Mouse (Mus musculus): Measurements from ENCODE around the gene Vdac1.

Gene Vdac1

GRCm38 (mm10) chr11:52360471-52361277, at the start of gene Vdac1:
TSS of gene Vdac1 (plus strand) at chr11:52360860.
- in situ Hi-C loops (cut with MboI, MseI) = no loop called here

GRCm38 (mm10) chr11:52314102-52314793, 46.4 kb upstream of the Vdac1 start:
- in situ Hi-C loops (cut with MboI, MseI) = no loop called here

- in situ Hi-C loops (cut with MboI, MseI) = no loop called here
Measured at GRCm38 (mm10) chr11:52318445-52318844, 42.2 kb upstream of the Vdac1 start.

GRCm38 (mm10) chr11:52319664-52320063, 41.0 kb upstream of the Vdac1 start:
- in situ Hi-C loops (cut with MboI, MseI) = no loop called here

GRCm38 (mm10) chr11:52320529-52320928, 40.1 kb upstream of the Vdac1 start:
- in situ Hi-C loops (cut with MboI, MseI) = no loop called here

- in situ Hi-C loops (cut with MboI, MseI) = no loop called here
Measured at GRCm38 (mm10) chr11:52321540-52321939, 39.1 kb upstream of the Vdac1 start.

GRCm38 (mm10) chr11:52324442-52325367, 36.0 kb upstream of the Vdac1 start:
- in situ Hi-C loops (cut with MboI, MseI) = no loop called here

- in situ Hi-C loops (cut with MboI, MseI) = no loop called here
Measured at GRCm38 (mm10) chr11:52327313-52327712, 33.3 kb upstream of the Vdac1 start.

- in situ Hi-C loops (cut with MboI, MseI) = no loop called here
Measured at GRCm38 (mm10) chr11:52332421-52333118, 28.1 kb upstream of the Vdac1 start.

GRCm38 (mm10) chr11:52333616-52334015, 27.0 kb upstream of the Vdac1 start:
- in situ Hi-C loops (cut with MboI, MseI) = no loop called here

- in situ Hi-C loops (cut with MboI, MseI) = no loop called here
Measured at GRCm38 (mm10) chr11:52335263-52335662, 25.4 kb upstream of the Vdac1 start.

GRCm38 (mm10) chr11:52335924-52336323, 24.7 kb upstream of the Vdac1 start:
- in situ Hi-C loops (cut with MboI, MseI) = no loop called here

- in situ Hi-C loops (cut with MboI, MseI) = no loop called here
Measured at GRCm38 (mm10) chr11:52337651-52338295, 22.9 kb upstream of the Vdac1 start.

- in situ Hi-C loops (cut with MboI, MseI) = no loop called here
Measured at GRCm38 (mm10) chr11:52338351-52338750, 22.3 kb upstream of the Vdac1 start.

- in situ Hi-C loops (cut with MboI, MseI) = no loop called here
Measured at GRCm38 (mm10) chr11:52339098-52339497, 21.6 kb upstream of the Vdac1 start.

GRCm38 (mm10) chr11:52339512-52339911, 21.1 kb upstream of the Vdac1 start:
- in situ Hi-C loops (cut with MboI, MseI) = no loop called here

- in situ Hi-C loops (cut with MboI, MseI) = loop anchor here (10.0 kb wide), 1 partner anchor 45 kb away; no protein-coding TSS in a partner anchor
Measured at GRCm38 (mm10) chr11:52340123-52340864, 20.4 kb upstream of the Vdac1 start.

GRCm38 (mm10) chr11:52341001-52341400, 19.7 kb upstream of the Vdac1 start:
- in situ Hi-C loops (cut with MboI, MseI) = loop anchor here (10.0 kb wide), 1 partner anchor 46 kb away; no protein-coding TSS in a partner anchor

- in situ Hi-C loops (cut with MboI, MseI) = loop anchor here (10.0 kb wide), 1 partner anchor 47 kb away; no protein-coding TSS in a partner anchor
Measured at GRCm38 (mm10) chr11:52341476-52341875, 19.2 kb upstream of the Vdac1 start.

- in situ Hi-C loops (cut with MboI, MseI) = loop anchor here (10.0 kb wide), 1 partner anchor 47 kb away; no protein-coding TSS in a partner anchor
Measured at GRCm38 (mm10) chr11:52342296-52342695, 18.4 kb upstream of the Vdac1 start.
